Mouse (Mus musculus): ENCODE measurements around the gene Nup210. TPM values are rescaled to one million over a fixed set of nuclear protein-coding genes. Genes with fewer than 3 reads are reported as not detected.
A peak's percentile ranks its signal among the peaks of the same experiment; 100 is the strongest.

Nup210 gene
- 11.6 and 13.1 TPM in 2 replicates for polyA plus RNA-seq (2014; fragmentation: Nextera tagmentation; extraction: Ambion mirVana)

GRCm38 (mm10) chr6:91116244-91117145, at the start of gene Nup210:
Nup210 (minus strand) TSS chr6:91116829.
- peak within 1 kb of the TSS; percentile 60; the same call in 1 of the 2 replicates for H3K9ac ChIP-seq (replicated peaks; ENCODE audit: low read depth, low read length)
- peak; percentile 95 for ATAC-seq (ENCODE audit: insufficient number of reproducible peaks, insufficient read depth, low FRiP score, low read depth)

GRCm38 (mm10) chr6:91165210-91165609, 48.6 kb upstream of the Nup210 start:
- H3K36me3 ChIP-seq (ENCODE audit: control insufficient read depth, insufficient read depth, low read length) = peaks cover 5% of the 10 kb centered on the region
- no peak for ATAC-seq (ENCODE audit: insufficient number of reproducible peaks, insufficient read depth, low FRiP score, low read depth)
- no peaks in the 10 kb centered on the region for H3K27me3 ChIP-seq (ENCODE audit: control insufficient read depth, insufficient read depth, low read length)
- no peak overlapping the region for H3K4me2 ChIP-seq (replicated peaks; ENCODE audit: low read depth, low read length)
- H3K9me3 ChIP-seq (ENCODE audit: control insufficient read depth, low read depth, low read length) = no peaks in the 10 kb centered on the region
- no peak overlapping the region for H3K4me3 ChIP-seq (ENCODE audit: low read depth, low read length)
- H3K27ac ChIP-seq (ENCODE audit: low read length) = no peak overlapping the region
- H3K4me1 ChIP-seq (ENCODE audit: control insufficient read depth, insufficient read depth, low read length) = peaks cover 2% of the 10 kb centered on the region; the same call in 1 of the 2 replicates
- 43% methylated on average over 3 of the region's 3 CpGs for WGBS
- H3K9ac ChIP-seq (replicated peaks; ENCODE audit: low read depth, low read length) = no peak overlapping the region

More at GRCm38 (mm10) chr6:91116244-91117145, at the start of gene Nup210:
- Histone ChIP-seq H3K9me3 (ENCODE audit: control insufficient read depth, low read depth, low read length) (no peaks in the 10 kb centered on the region), H3K27ac (ENCODE audit: low read length) (peak within 1 kb of the TSS; percentile 61; the same call in 1 of the 2 replicates), H3K27me3 (ENCODE audit: control insufficient read depth, insufficient read depth, low read length) (no peaks in the 10 kb centered on the region), H3K36me3 (ENCODE audit: control insufficient read depth, insufficient read depth, low read length) (no peaks in the 10 kb centered on the region), H3K4me3 (ENCODE audit: low read depth, low read length) (peak within 1 kb of the TSS; percentile 60), H3K4me1 (ENCODE audit: control insufficient read depth, insufficient read depth, low read length) (peaks cover 18% of the 10 kb centered on the region; the same call in 1 of the 2 replicates), H3K4me2 (replicated peaks; ENCODE audit: low read depth, low read length) (peak within 1 kb of the TSS; percentile 97)
- WGBS = under 1% methylated on average over 90 of the region's 93 CpGs

DNA sequence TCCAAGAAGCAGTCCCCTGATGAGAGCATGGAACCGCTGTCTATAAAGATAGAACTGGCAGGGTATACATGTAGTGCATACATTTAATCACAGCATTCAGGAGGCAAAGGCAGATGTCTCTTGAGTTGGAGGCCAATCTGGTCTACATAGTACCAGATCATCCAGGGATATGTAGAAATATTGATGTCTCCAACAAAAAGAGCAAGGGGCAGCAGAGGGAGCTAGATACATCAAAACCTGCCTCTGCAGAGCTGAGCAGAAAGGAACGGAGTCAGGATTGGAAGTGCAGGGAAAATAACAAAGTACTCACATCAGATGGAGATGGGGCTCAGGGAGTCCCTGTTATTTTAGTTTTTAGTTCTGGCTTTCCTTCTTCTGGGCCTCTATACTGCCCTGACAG, 48.0 kb upstream of the Nup210 start:
- Histone ChIP-seq H3K27ac (ENCODE audit: low read length) (no peak overlapping the region), H3K27me3 (ENCODE audit: control insufficient read depth, insufficient read depth, low read length) (no peaks in the 10 kb centered on the region), H3K4me3 (ENCODE audit: low read depth, low read length) (no peak overlapping the region), H3K4me1 (ENCODE audit: control insufficient read depth, insufficient read depth, low read length) (peaks cover 2% of the 10 kb centered on the region; the same call in 1 of the 2 replicates), H3K36me3 (ENCODE audit: control insufficient read depth, insufficient read depth, low read length) (peaks cover 5% of the 10 kb centered on the region), H3K4me2 (replicated peaks; ENCODE audit: low read depth, low read length) (no peak overlapping the region), H3K9ac (replicated peaks; ENCODE audit: low read depth, low read length) (no peak overlapping the region), H3K9me3 (ENCODE audit: control insufficient read depth, low read depth, low read length) (no peaks in the 10 kb centered on the region)
- WGBS = 76% methylated on average over 2 of the region's 2 CpGs
- no peak for ATAC-seq (ENCODE audit: insufficient number of reproducible peaks, insufficient read depth, low FRiP score, low read depth)

GRCm38 (mm10) chr6:91163195-91163911, 46.7 kb upstream of the Nup210 start:
- 78% methylated on average over 5 of the region's 5 CpGs for WGBS
- peaks cover 2% of the 10 kb centered on the region; the same call in 1 of the 2 replicates for H3K4me1 ChIP-seq (ENCODE audit: control insufficient read depth, insufficient read depth, low read length)
- H3K4me3 ChIP-seq (ENCODE audit: low read depth, low read length) = no peak overlapping the region
- H3K36me3 ChIP-seq (ENCODE audit: control insufficient read depth, insufficient read depth, low read length) = no peaks in the 10 kb centered on the region
- peak; percentile 57; the same call in 1 of the 2 replicates for ATAC-seq (ENCODE audit: insufficient number of reproducible peaks, insufficient read depth, low FRiP score, low read depth)
- no peak overlapping the region for H3K4me2 ChIP-seq (replicated peaks; ENCODE audit: low read depth, low read length)
- H3K9me3 ChIP-seq (ENCODE audit: control insufficient read depth, low read depth, low read length) = no peaks in the 10 kb centered on the region
- no peak overlapping the region for H3K27ac ChIP-seq (ENCODE audit: low read length)
- no peaks in the 10 kb centered on the region for H3K27me3 ChIP-seq (ENCODE audit: control insufficient read depth, insufficient read depth, low read length)
- no peak overlapping the region for H3K9ac ChIP-seq (replicated peaks; ENCODE audit: low read depth, low read length)

- Histone ChIP-seq H3K27me3 (ENCODE audit: control insufficient read depth, insufficient read depth, low read length) (no peaks in the 10 kb centered on the region), H3K9me3 (ENCODE audit: control insufficient read depth, low read depth, low read length) (no peaks in the 10 kb centered on the region), H3K4me2 (replicated peaks; ENCODE audit: low read depth, low read length) (no peak overlapping the region), H3K36me3 (ENCODE audit: control insufficient read depth, insufficient read depth, low read length) (no peaks in the 10 kb centered on the region), H3K27ac (ENCODE audit: low read length) (no peak overlapping the region), H3K4me3 (ENCODE audit: low read depth, low read length) (no peak overlapping the region), H3K9ac (replicated peaks; ENCODE audit: low read depth, low read length) (no peak overlapping the region), H3K4me1 (ENCODE audit: control insufficient read depth, insufficient read depth, low read length) (peaks cover 5% of the 10 kb centered on the region; the same call in 1 of the 2 replicates)
- 84% methylated on average over 5 of the region's 5 CpGs for WGBS
- ATAC-seq (ENCODE audit: insufficient number of reproducible peaks, insufficient read depth, low FRiP score, low read depth) = no peak
Measured at GRCm38 (mm10) chr6:91162314-91162713, 45.7 kb upstream of the Nup210 start.

GRCm38 (mm10) chr6:91161506-91162235, 45.0 kb upstream of the Nup210 start:
- Histone ChIP-seq H3K36me3 (ENCODE audit: control insufficient read depth, insufficient read depth, low read length) (no peaks in the 10 kb centered on the region), H3K4me3 (ENCODE audit: low read depth, low read length) (no peak overlapping the region), H3K9ac (replicated peaks; ENCODE audit: low read depth, low read length) (no peak overlapping the region), H3K9me3 (ENCODE audit: control insufficient read depth, low read depth, low read length) (no peaks in the 10 kb centered on the region), H3K27me3 (ENCODE audit: control insufficient read depth, insufficient read depth, low read length) (no peaks in the 10 kb centered on the region), H3K4me2 (replicated peaks; ENCODE audit: low read depth, low read length) (no peak overlapping the region), H3K4me1 (ENCODE audit: control insufficient read depth, insufficient read depth, low read length) (peaks cover 9% of the 10 kb centered on the region; the same call in 1 of the 2 replicates), H3K27ac (ENCODE audit: low read length) (no peak overlapping the region)
- 83% methylated on average over 6 of the region's 6 CpGs for WGBS
- no peak for ATAC-seq (ENCODE audit: insufficient number of reproducible peaks, insufficient read depth, low FRiP score, low read depth)

GRCm38 (mm10) chr6:91160976-91161375, 44.3 kb upstream of the Nup210 start:
- no peak overlapping the region for H3K4me2 ChIP-seq (replicated peaks; ENCODE audit: low read depth, low read length)
- no peak overlapping the region for H3K4me3 ChIP-seq (ENCODE audit: low read depth, low read length)
- no peaks in the 10 kb centered on the region for H3K9me3 ChIP-seq (ENCODE audit: control insufficient read depth, low read depth, low read length)
- H3K27ac ChIP-seq (ENCODE audit: low read length) = no peak overlapping the region
- no peaks in the 10 kb centered on the region for H3K27me3 ChIP-seq (ENCODE audit: control insufficient read depth, insufficient read depth, low read length)
- ATAC-seq (ENCODE audit: insufficient number of reproducible peaks, insufficient read depth, low FRiP score, low read depth) = no peak
- H3K36me3 ChIP-seq (ENCODE audit: control insufficient read depth, insufficient read depth, low read length) = no peaks in the 10 kb centered on the region
- 80% methylated on average over 2 of the region's 2 CpGs for WGBS
- no peak overlapping the region for H3K9ac ChIP-seq (replicated peaks; ENCODE audit: low read depth, low read length)
- H3K4me1 ChIP-seq (ENCODE audit: control insufficient read depth, insufficient read depth, low read length) = peaks cover 11% of the 10 kb centered on the region; the same call in 1 of the 2 replicates

- H3K4me1 ChIP-seq (ENCODE audit: control insufficient read depth, insufficient read depth, low read length) = peaks cover 12% of the 10 kb centered on the region; the same call in 1 of the 2 replicates
- H3K27me3 ChIP-seq (ENCODE audit: control insufficient read depth, insufficient read depth, low read length) = no peaks in the 10 kb centered on the region
- H3K9me3 ChIP-seq (ENCODE audit: control insufficient read depth, low read depth, low read length) = no peaks in the 10 kb centered on the region
- WGBS = 41% methylated on average over 3 of the region's 3 CpGs
- H3K9ac ChIP-seq (replicated peaks; ENCODE audit: low read depth, low read length) = no peak overlapping the region
- no peaks in the 10 kb centered on the region for H3K36me3 ChIP-seq (ENCODE audit: control insufficient read depth, insufficient read depth, low read length)
- H3K27ac ChIP-seq (ENCODE audit: low read length) = 0 out of 2 replicates have a peak overlapping the region, but pooled peaks have one; percentile 1
- no peak for ATAC-seq (ENCODE audit: insufficient number of reproducible peaks, insufficient read depth, low FRiP score, low read depth)
- no peak overlapping the region for H3K4me2 ChIP-seq (replicated peaks; ENCODE audit: low read depth, low read length)
- no peak overlapping the region for H3K4me3 ChIP-seq (ENCODE audit: low read depth, low read length)
Measured at GRCm38 (mm10) chr6:91160399-91160798, 43.8 kb upstream of the Nup210 start.
